Mouse (Mus musculus) hindbrain, postnatal 0 days (tissue): Measurements from ENCODE around the gene Rnf4. TPM values are rescaled to one million over a fixed set of nuclear protein-coding genes. Genes with fewer than 3 reads are reported as not detected.

Experiments used
- ATAC-seq: fragments of 200-750 bp; cut with Nextera tagmentation; 2 replicates; pipeline ENCODE4 v1.8.0; 2017; ENCODE audit warnings: mild to moderate bottlenecking, moderate TSS enrichment, moderate library complexity
- DNase-seq: peaks from one replicate; pipeline ENCODE4 v3.0.0-alpha.2; 2015; ENCODE audit warnings: low spot score
- H3K27ac ChIP-seq: fragments of 300-500 bp; sonication (generic); 2 replicates; pipeline ENCODE4 v1.5.1; 2014; ENCODE audit warnings: mild to moderate bottlenecking
- H3K27me3 ChIP-seq: fragments of 300-500 bp; sonication (generic); 2 replicates; pipeline ENCODE4 v1.6.1; 2014; ENCODE audit warnings: low read length, mixed read lengths; ENCODE audit not compliant: insufficient read depth
- H3K36me3 ChIP-seq: fragments of 300-500 bp; sonication (generic); 2 replicates; pipeline ENCODE4 v1.6.1; 2014; ENCODE audit warnings: low read length, mixed read lengths; ENCODE audit not compliant: insufficient read depth
- H3K4me1 ChIP-seq: fragments of 300-500 bp; sonication (generic); 2 replicates; pipeline ENCODE4 v1.6.1; 2014; ENCODE audit warnings: antibody characterized with exemption, low read length, mixed read lengths; ENCODE audit not compliant: insufficient read depth
- H3K4me2 ChIP-seq: fragments of 300-500 bp; sonication (generic); 2 replicates; pipeline ENCODE4 v1.6.1; 2014; ENCODE audit warnings: low read depth, mild to moderate bottlenecking, low read length, moderate library complexity, mixed read lengths
- H3K4me3 ChIP-seq: fragments of 300-500 bp; sonication (generic); 2 replicates; pipeline ENCODE4 v1.5.1; 2014; ENCODE audit warnings: low read length
- H3K9ac ChIP-seq: fragments of 300-500 bp; sonication (generic); replicated peaks from 2 replicates; pipeline ENCODE4 v1.6.1; 2014; ENCODE audit warnings: mild to moderate bottlenecking, low read length, moderate library complexity, mixed read lengths
- H3K9me3 ChIP-seq: fragments of 300-500 bp; sonication (generic); 2 replicates; pipeline ENCODE4 v1.6.1; 2016; ENCODE audit warnings: low read length, mixed read lengths
- CTCF ChIP-seq: IDR thresholded peaks from 2 replicates; pipeline ENCODE4 v1.5.1; 2016; ENCODE audit warnings: antibody characterized with exemption, control low read depth, low read depth
- WGBS: fragments of 180-500 bp; shearing (Covaris S2); extraction: QIAGEN DNeasy Blood & Tissue Kit; methylation state at CpG from one replicate; pipeline ENCODE4 v1.1.7; 2014; 5-methylcytosine and 5-hydroxymethylcytosine counted together
- polyA plus RNA-seq: library from polyadenylated mRNA; unstranded; fragments of >200 nt; fragmentation: Nextera tagmentation; extraction: Ambion mirVana; gene quantifications from 2 replicates; pipeline ENCODE4 v1.2.1, GENCODE M21; 2015
- total RNA-seq: library from RNA; depleted of rRNA; stranded (reverse); fragments of >200 nt; gene quantifications from 2 replicates; pipeline ENCODE4 v1.2.3, GENCODE M21; 2014

The Rnf4 gene
- total and polyA plus RNA-seq, 2 experiments from 2014 or later = 104 to 127 TPM

- ATAC-seq (no peak), DNase-seq (no peak)
- Histone ChIP-seq H3K27ac (no peak overlapping the region), H3K9ac (no peak overlapping the region), H3K4me1 (no peaks in the 10 kb centered on the region), H3K27me3 (no peaks in the 10 kb centered on the region), H3K4me2 (no peak overlapping the region), H3K9me3 (no peaks in the 10 kb centered on the region), H3K36me3 (no peaks in the 10 kb centered on the region), H3K4me3 (no peak overlapping the region)
- 0 out of 2 replicates have a peak, but pooled peaks have one; percentile 14 for TF ChIP-seq CTCF
- WGBS = 76% methylated on average over 2 of the region's 2 CpGs
Measured at GRCm38 (mm10) chr5:34319491-34320034, 16.5 kb upstream of the Rnf4 start.

GRCm38 (mm10) chr5:34321236-34321635 lies 14.9 kb upstream of the Rnf4 start:
- Histone ChIP-seq H3K4me1 (peaks cover 4% of the 10 kb centered on the region; the same call in 1 of the 2 replicates), H3K9ac (no peak overlapping the region), H3K9me3 (no peaks in the 10 kb centered on the region), H3K27me3 (no peaks in the 10 kb centered on the region), H3K4me3 (no peak overlapping the region), H3K27ac (no peak overlapping the region), H3K4me2 (no peak overlapping the region), H3K36me3 (no peaks in the 10 kb centered on the region)
- no peak for TF ChIP-seq CTCF
- WGBS = 87% methylated on average over 4 of the region's 4 CpGs
- ATAC-seq (no peak), DNase-seq (no peak)

- H3K36me3 ChIP-seq = no peaks in the 10 kb centered on the region
- ATAC-seq (no peak), DNase-seq (peak; percentile 24)
- H3K9ac ChIP-seq = no peak overlapping the region
- H3K9me3 ChIP-seq = no peaks in the 10 kb centered on the region
- no peak overlapping the region for H3K27ac ChIP-seq
- no peak overlapping the region for H3K4me3 ChIP-seq
- no peak overlapping the region for H3K4me2 ChIP-seq
- TF ChIP-seq CTCF = no peak
- peaks cover 11% of the 10 kb centered on the region; the same call in 1 of the 2 replicates for H3K4me1 ChIP-seq
- H3K27me3 ChIP-seq = no peaks in the 10 kb centered on the region
Measured at GRCm38 (mm10) chr5:34325286-34325685, 10.8 kb upstream of the Rnf4 start.

- Histone ChIP-seq H3K27me3 (no peaks in the 10 kb centered on the region), H3K9me3 (no peaks in the 10 kb centered on the region), H3K36me3 (no peaks in the 10 kb centered on the region), H3K9ac (no peak overlapping the region), H3K4me2 (peak overlapping the region; percentile 52), H3K4me1 (peaks cover 11% of the 10 kb centered on the region; the same call in 1 of the 2 replicates), H3K27ac (no peak overlapping the region), H3K4me3 (no peak overlapping the region)
- WGBS = 31% methylated on average over 4 of the region's 4 CpGs
- DNase-seq (peak; percentile 12), ATAC-seq (0 out of 2 replicates have a peak, but pooled peaks have one; percentile 24)
- TF ChIP-seq CTCF = no peak
Measured at GRCm38 (mm10) chr5:34326249-34326691, 9.8 kb upstream of the Rnf4 start.

- no peaks in the 10 kb centered on the region for H3K36me3 ChIP-seq
- H3K27ac ChIP-seq = peak overlapping the region; percentile 17; the same call in 1 of the 2 replicates
- no peak for TF ChIP-seq CTCF
- peak overlapping the region; percentile 52 for H3K4me2 ChIP-seq
- H3K27me3 ChIP-seq = no peaks in the 10 kb centered on the region
- H3K4me3 ChIP-seq = peak overlapping the region; percentile 14
- no peaks in the 10 kb centered on the region for H3K9me3 ChIP-seq
- DNase-seq = peak; percentile 19
- peaks cover 11% of the 10 kb centered on the region; the same call in 1 of the 2 replicates for H3K4me1 ChIP-seq
- peak overlapping the region; percentile 48; the same call in 1 of the 2 replicates for H3K9ac ChIP-seq
- ATAC-seq = peak; percentile 68
- WGBS = 12% methylated on average over 30 of the region's 31 CpGs
Measured at GRCm38 (mm10) chr5:34326875-34327576, 9.1 kb upstream of the Rnf4 start.

GRCm38 (mm10) chr5:34330136-34330535 lies 6.0 kb upstream of the Rnf4 start:
- no peaks in the 10 kb centered on the region for H3K27me3 ChIP-seq
- 86% methylated on average over 2 of the region's 2 CpGs for WGBS
- TF ChIP-seq CTCF = no peak
- H3K27ac ChIP-seq = no peak overlapping the region
- no peak overlapping the region for H3K9ac ChIP-seq
- no peak overlapping the region for H3K4me3 ChIP-seq
- no peaks in the 10 kb centered on the region for H3K9me3 ChIP-seq
- H3K4me2 ChIP-seq = no peak overlapping the region
- no peaks in the 10 kb centered on the region for H3K36me3 ChIP-seq
- ATAC-seq = no peak
- H3K4me1 ChIP-seq = peaks cover 11% of the 10 kb centered on the region; the same call in 1 of the 2 replicates
- no peak for DNase-seq

GRCm38 (mm10) chr5:34334081-34334480 lies 2.0 kb upstream of the Rnf4 start:
- no peak for TF ChIP-seq CTCF
- DNase-seq (no peak), ATAC-seq (no peak)
- H3K4me3 ChIP-seq = no peak overlapping the region
- H3K9ac ChIP-seq = no peak overlapping the region
- H3K4me2 ChIP-seq = no peak overlapping the region
- no peaks in the 10 kb centered on the region for H3K27me3 ChIP-seq
- peaks cover 8% of the 10 kb centered on the region for H3K4me1 ChIP-seq
- H3K9me3 ChIP-seq = no peaks in the 10 kb centered on the region
- WGBS = 83% methylated on average over 1 of the region's 1 CpGs
- no peak overlapping the region for H3K27ac ChIP-seq
- H3K36me3 ChIP-seq = no peaks in the 10 kb centered on the region
